Mouse (Mus musculus): ENCODE data around the gene Pnn. TPM values are rescaled to one million over a fixed set of nuclear protein-coding genes. Genes with fewer than 3 reads are reported as not detected.

Gene Pnn
- total and polyA plus RNA-seq, 2 experiments from 2014 or later, result 11.9 to 82.3 TPM

DNA sequence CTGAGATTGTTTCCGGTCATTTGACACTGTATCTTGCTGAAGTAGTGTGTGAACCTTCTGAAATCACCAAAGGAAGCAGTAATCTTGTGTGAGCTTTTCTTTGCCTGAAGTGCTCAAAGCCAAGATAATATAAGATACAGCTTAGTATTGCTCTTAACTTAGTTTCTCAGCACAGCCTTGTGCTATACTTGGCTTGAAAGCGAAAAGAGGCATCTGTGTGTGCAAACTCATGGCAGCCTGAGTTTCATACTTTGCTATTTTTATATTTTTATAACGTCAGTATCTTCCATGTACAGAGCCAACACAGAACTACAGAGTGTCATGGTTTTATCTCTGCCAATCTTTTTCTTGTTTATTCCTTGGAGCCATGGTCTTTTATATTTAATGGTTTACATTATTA is 50.5 kb downstream of the Pnn start:
- WGBS, result 93% methylated on average over 3 of the region's 3 CpGs
- no peaks in the 10 kb centered on the region for H3K9me3 ChIP-seq (ENCODE audit: low read length)
- no peak for TF ChIP-seq CTCF (IDR thresholded peaks at IDR 0.05; ENCODE audit: low read depth)
- H3K27ac ChIP-seq, result no peak overlapping the region
- H3K4me3 ChIP-seq (ENCODE audit: low read length), result no peak overlapping the region
- no peak overlapping the region for H3K9ac ChIP-seq (replicated peaks; ENCODE audit: low read length)
- DNase-seq (ENCODE audit: low spot score) (no peak), ATAC-seq (no peak)
- no peaks in the 10 kb centered on the region for H3K36me3 ChIP-seq (ENCODE audit: insufficient read depth, low read length)
- no peak overlapping the region for H3K4me2 ChIP-seq (ENCODE audit: low read depth, low read length)
- no peaks in the 10 kb centered on the region for H3K4me1 ChIP-seq (ENCODE audit: insufficient read depth, low read length)
- no peaks in the 10 kb centered on the region for H3K27me3 ChIP-seq (ENCODE audit: insufficient read depth, low read length)

Other genes with a start within 250 kb of the Pnn start
- gene Sec23a, start 54.9 kb upstream of the Pnn start, total RNA-seq (2014; rRNA removed), result 120 and 124 TPM in 2 replicates
- 81.7 and 86.5 TPM in 2 replicates for gene Sec23a, start 54.9 kb upstream of the Pnn start, polyA plus RNA-seq (2015; fragmentation: Nextera tagmentation; extraction: Ambion mirVana)
- gene Gemin2, start 53.5 kb upstream of the Pnn start, total RNA-seq (2014; rRNA removed), result 3.9 and 6.2 TPM in 2 replicates
- 12.0 and 13.1 TPM in 2 replicates for gene Gemin2, start 53.5 kb upstream of the Pnn start, polyA plus RNA-seq (2015; fragmentation: Nextera tagmentation; extraction: Ambion mirVana)
- gene Trappc6b, start 5.4 kb upstream of the Pnn start, total RNA-seq (2014; rRNA removed), result 40.9 and 43.1 TPM in 2 replicates
- 168 and 171 TPM in 2 replicates for gene Trappc6b, start 5.4 kb upstream of the Pnn start, polyA plus RNA-seq (2015; fragmentation: Nextera tagmentation; extraction: Ambion mirVana)
- 24.9 and 32.7 TPM in 2 replicates for gene Mia2, start 28.9 kb downstream of the Pnn start, total RNA-seq (2014; rRNA removed)
- 38.2 and 45.8 TPM in 2 replicates for gene Mia2, start 28.9 kb downstream of the Pnn start, polyA plus RNA-seq (2015; fragmentation: Nextera tagmentation; extraction: Ambion mirVana)
- gene Fbxo33, start 152.8 kb downstream of the Pnn start, total RNA-seq (2014; rRNA removed), result 10.9 and 11.9 TPM in 2 replicates
- gene Fbxo33, start 152.8 kb downstream of the Pnn start, polyA plus RNA-seq (2015; fragmentation: Nextera tagmentation; extraction: Ambion mirVana), result 7.7 and 8.5 TPM in 2 replicates

Measured in hindbrain, postnatal 0 days (tissue).